Mouse (Mus musculus) cerebellum, adult 2 months (tissue): Measurements from ENCODE around the gene Pml.
"Not testable (repeated sequence)": the region's sequence is repeated elsewhere in the genome, so short reads cannot be mapped to it uniquely, and the experiment has no call there.

Experiments used
- CTCF ChIP-seq: fragments of 200-500 bp; IDR thresholded peaks from 2 replicates; pipeline ENCODE4 v1.5.1; 2011; ENCODE audit warnings: low read depth, mild to moderate bottlenecking, control low read depth, low read length, moderate library complexity, borderline replicate concordance; ENCODE audit not compliant: insufficient read depth
- POLR2A ChIP-seq: fragments of 200-500 bp; IDR thresholded peaks from 2 replicates; pipeline ENCODE4 v1.6.1; 2011; ENCODE audit warnings: low read length, control low read depth, borderline replicate concordance; ENCODE audit not compliant: insufficient read depth

GRCm38 (mm10) chr9:58271551-58271950 lies 22.0 kb upstream of the Pml start:
- TF ChIP-seq POLR2A, CTCF: not testable (repeated sequence)
